Mouse (Mus musculus): ENCODE measurements around the gene Micu1. TPM values are rescaled to one million over a fixed set of nuclear protein-coding genes. Genes with fewer than 3 reads are reported as not detected.
A peak's percentile ranks its signal among the peaks of the same experiment; 100 is the strongest.

Micu1 gene
- total RNA-seq, 2 experiments from 2014 or later: 121 to 128 TPM

DNA sequence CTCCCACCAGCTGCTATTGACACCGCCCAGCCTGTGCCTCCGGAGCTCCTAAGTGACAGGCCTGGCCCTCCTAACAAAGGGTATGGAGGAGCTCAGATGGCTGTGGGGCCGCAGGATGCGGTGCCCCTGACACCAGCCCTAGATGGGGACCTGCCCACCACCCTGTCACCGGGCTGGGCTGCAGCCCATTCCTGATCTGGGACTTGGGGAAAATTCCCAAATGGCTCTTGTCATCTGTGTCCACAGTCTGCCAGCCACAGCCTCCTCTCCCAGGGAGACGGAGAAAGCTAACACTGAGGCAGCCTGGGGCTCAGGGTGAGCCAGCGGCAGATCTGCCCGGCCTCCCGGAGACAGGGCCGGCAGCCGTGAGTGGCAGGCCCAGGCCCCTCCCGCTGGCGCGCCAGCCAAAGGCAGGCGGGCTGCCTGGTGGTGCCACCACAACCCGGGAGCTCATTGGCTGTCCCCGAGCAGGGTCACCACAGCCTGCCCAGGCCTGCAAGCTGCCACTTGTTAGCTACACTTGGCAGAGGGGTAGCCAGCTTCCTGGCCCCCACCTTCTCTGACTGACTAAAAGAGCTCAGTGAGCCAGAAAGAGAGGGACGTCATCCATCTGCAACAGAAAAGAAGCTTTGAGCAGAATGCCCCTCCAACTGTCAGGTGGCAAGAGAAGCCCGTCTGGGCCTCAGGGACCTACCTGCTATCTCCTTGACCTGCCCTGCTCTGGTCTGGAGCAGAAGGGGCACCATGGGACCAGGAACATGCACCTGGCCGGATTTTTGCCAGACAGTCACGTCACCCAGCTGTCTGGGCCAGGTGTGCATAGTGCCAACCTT, 197.3 kb downstream of the Micu1 start:
- peak; percentile 67 to 82 for DNase-seq (ENCODE audit: low spot score in 2 of 2)

DNA sequence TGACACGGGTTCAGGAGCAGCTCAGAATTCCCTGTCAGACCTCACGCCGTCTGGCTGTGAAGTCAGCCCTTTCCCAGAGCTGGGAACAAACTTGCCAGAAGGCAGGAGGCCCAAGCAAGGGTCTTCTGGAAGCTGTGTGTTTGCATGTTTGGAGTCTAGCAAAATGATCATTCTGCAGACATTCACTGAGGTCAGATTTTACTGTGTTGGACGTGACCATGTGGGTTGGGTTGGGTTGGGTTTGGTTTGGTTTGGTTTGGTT, 197.8 kb downstream of the Micu1 start:
- no peak for DNase-seq (ENCODE audit: low spot score in 2 of 2)

DNA sequence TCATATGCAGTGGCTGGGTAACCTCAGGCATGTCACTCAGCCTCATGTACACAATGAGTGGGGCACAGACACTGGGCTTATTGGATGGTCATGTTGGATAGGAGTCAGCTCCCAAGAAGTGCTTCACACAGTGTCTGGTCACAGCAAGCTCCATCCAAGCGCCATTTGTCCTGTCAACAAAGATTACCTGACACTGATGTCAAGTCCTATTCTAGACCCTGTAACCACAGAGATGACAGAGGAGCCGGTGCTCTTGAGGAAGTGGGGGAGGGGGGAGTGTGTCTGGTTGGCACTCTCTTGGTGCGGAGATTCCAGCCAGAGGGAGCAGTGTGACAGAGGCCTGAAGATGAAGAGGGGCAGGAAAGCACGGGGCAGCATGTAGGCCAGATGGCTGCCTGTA, 198.7 kb downstream of the Micu1 start:
- DNase-seq (ENCODE audit: low spot score in 2 of 2): no peak

DNA sequence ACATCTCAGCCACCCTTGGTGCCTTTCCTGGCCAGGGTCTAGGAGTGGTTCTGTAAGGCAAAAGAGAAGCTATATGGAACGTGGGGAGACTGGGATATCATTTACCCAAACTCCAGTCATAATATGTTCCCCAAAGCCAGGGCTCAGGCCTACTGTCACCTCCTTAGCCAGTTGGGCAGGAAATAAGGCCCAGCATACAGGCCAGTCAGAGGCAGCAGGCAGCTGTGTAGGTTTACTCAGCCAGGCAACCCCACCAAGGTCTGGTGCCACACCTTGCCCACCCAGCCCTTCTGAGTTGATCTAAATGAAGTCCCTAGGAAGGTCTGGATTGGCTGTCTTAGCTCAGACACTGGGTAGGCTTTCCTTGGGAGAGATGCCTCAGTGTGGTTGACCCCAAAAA, 199.2 kb downstream of the Micu1 start:
- DNase-seq (ENCODE audit: low spot score in 2 of 2): no peak

DNA sequence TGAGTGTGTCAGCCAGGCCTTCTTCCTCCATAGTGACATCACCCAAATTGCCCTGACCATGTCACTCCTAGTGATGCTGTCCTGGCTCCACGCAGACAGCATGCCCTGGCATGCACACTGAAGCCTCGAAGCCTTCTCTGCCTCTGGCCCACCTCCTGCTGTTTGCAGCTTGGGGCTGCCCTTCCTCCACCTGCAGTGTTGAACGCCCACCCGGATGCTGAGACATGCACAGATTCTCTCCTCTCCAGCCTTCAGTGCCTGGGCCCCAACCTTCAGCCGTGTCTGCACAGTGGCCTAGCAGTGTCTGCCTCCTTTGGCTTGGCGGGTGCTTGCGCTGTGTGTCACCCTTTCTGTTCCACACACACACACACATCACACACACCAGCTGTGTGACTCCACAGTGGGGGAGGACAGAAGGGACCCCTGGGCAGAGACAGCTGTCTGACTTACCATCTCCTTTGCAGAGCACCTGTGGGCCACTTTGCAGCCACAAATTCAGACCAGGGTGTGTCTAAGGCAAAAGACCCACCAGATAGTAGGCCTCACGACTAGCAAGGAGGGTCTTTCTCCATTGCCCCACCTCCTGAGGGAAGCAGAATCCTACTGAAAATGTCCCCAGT, 199.8 kb downstream of the Micu1 start:
- no peak for DNase-seq (ENCODE audit: low spot score in 2 of 2)

DNA sequence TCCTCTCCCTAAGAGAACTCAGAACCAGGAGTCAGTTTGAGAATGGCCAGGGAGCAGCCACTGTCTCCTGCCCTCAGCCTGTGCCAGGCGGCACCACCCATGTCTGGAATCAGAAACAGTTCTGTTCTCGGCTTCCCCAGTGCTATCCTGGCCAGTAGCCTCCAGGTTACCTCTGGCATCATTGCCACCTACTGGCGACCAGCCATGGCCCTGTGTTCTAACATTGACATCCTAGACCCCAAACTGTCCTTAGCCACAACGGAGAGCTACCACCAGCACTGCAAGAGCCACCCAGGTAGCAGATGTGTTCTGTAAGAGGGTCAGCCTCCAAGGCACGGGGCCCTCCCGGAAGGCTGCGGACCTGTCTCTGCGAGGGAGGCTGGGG, 200.3 kb downstream of the Micu1 start:
- DNase-seq (ENCODE audit: low spot score in 2 of 2): no peak

DNA sequence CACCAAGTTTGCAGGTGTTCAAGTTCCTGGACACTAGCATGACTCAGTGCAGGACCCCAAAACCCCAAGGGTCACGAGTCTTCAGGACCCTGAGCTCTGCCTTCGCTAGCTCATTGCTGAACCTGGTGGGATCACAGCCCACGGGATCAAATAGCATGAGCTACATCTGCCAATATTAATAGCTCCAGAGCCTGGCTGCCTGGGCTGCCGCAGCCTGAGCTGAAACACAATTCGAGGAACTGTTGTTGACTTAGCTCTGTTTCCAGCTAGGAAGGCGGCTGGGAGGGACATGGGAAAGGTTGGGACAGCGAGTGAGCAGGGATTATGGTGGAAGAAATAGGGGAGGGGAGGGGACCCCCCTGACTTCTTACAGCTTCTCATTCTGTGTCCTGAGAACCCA, 200.9 kb downstream of the Micu1 start:
- DNase-seq (ENCODE audit: low spot score in 2 of 2): no peak

DNA sequence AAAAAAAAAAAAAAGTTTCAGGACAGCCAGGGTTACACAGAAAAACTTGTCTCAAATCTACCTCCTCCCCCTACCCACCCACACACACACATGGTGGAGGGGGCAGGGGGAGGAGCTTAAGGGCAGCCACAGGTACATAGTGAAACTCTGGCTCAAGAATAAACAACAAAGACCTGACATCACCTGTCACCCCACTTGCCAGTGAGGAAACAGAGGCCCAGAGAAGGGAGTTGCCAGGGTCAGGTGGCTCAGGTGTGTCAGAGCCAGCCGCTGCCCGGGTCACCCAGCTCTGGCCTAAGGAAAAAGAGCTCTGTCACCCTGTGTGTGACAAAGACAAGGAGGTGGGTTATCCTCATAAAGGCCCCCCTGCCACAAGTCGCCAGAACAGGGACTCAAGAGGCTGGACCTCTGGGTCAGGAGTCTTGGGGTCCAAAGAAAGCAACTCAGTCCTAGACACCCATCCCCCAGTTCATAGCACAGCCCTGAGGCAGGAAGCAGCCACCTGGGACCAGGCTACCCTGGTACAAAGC, 204.9 kb downstream of the Micu1 start:
- DNase-seq (ENCODE audit: low spot score in 2 of 2): no peak

DNA sequence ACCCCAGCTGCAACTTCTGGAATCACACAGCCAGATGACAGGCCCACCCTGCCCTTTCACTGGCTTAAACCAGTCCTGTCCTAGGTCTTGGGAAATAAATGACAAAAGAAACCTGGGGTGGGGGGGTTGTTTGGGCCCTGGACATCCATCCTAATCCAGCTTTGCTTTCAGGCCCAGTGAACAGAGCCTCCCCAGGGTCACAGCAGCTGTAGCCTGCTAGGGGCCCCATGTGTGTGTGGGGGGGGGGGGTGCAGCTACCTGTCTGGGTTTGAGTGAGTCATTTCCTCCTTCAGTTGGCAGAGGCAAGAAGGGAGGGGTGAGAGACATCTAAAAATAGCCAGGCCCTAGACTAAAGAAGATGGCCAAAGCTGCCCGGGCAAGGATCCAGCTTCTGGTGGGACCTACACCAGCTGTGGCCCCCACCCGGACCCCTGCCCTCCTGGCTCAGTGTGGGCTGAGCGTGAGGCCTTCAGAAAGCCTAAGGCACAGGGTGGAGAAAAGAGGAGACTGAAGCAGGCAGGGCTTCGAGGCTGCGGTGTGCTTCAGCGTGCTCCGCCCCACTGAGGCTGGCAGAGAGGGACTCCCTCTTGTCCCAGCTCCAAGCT, 205.5 kb downstream of the Micu1 start:
- no peak for DNase-seq (ENCODE audit: low spot score in 2 of 2)

DNA sequence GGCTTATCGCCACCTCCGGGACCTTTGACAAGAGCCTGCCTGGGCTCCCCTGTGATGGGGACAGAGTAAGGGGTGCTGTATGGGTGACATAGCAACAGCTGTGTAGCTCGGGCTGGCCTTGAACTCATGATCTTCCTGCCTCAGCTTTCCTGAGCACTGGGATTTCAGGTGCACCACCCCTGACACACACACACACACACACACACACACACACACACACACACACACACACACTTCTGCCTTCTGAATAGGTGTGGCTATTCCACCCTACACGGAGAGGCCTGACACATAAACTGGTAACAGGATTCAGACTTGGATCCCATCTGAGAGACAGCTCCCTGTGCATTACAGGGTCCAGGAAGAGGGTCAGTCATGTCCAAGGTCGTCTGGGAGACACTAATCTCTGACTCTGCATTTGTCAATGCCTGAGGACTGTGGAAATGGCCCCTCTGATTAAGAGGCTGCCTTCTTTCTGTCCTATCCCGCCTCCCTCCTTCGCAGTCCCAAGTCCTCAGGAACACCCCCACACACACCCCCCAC, 206.6 kb downstream of the Micu1 start:
- no peak for DNase-seq (ENCODE audit: low spot score in 2 of 2)

DNA sequence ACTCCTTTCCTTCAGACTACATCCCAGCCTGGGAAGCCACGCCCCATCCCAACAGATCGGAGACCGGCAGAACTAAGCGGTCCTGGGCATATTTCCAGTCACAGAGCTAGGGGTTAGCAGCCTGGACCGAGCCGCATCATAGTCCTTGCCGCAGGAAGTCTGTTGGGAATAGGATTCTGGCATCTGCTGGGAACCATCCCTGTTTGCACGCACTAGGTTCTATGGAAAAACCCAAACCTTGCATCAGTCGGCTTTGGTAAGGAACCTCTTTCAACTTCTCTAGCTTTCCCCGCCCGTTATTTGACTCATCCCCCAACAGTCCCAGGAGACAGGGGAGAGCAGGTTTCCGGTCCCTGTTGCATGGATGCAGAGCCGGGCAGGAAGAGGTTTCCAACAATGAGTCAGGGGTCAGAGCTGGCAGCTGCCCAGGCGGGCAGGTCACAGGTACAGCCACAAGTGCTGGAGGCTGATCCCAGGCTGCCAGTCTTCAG, 207.1 kb downstream of the Micu1 start:
- DNase-seq (ENCODE audit: low spot score in 2 of 2): peak in 1 of 2 experiments; percentile 66

DNA sequence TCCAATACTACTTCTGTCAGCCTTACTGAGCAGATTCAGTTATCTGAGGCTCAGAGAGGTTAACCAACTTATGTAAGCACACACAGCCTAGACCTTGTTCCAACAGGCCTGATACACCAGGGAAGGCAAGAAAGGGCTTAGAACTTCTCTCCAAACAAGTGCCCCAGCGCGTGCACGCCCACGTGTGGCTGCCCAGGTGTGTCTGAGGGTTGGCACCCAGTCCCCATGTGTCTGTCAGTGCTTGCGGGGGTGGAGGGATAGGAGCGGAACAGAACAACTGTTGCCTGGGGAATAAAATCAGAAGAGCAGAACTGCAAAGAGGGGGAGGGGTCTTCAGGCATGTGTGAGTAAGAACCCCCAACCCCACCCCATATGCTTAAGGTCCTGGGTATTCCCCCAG, 208.8 kb downstream of the Micu1 start:
- DNase-seq (ENCODE audit: low spot score in 2 of 2): no peak

DNA sequence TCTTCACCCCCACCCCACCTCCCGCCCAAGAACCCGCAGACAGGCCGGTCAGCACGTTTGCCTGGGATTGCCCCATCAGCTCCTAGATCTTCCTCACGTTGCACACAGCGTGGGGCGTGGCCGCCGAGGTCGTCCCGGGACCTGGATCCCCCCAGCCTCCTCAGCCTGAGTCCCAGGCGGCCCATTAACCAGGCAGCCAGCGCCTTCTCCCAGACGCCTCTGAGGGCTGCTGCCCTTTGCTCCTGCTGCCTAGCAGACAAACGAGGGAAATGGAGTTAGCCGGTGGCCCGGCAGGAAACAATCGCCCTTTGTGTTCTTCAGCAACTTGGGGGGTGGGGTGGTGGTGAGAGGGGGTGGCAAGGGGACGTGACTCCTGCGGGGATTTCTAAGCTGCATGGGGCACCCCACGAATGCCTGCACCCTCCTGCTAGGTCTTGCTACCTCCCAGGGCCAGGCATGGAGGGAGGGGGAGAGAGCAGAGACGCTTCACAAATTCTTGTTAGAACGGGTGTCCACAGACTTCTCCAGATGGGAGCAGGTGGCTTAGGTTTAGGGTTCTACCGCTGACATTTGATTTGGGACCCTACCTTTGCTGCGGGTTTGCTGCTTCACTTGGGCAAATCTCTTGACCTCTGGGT, 209.4 kb downstream of the Micu1 start:
- no peak for DNase-seq (ENCODE audit: low spot score in 2 of 2)

Other genes with a start within 250 kb of the Micu1 start
- gene Gm10322, start 86.4 kb upstream of the Micu1 start, total RNA-seq (2021): not detected
- 10 to 100 TPM; 81.5 to 87.4 TPM for gene Mcu, start 85.8 kb upstream of the Micu1 start, total RNA-seq (2021)
- 10 to 100 TPM; 45.0 to 51.3 TPM for gene Dnajb12, start 177.1 kb downstream of the Micu1 start, total RNA-seq (2021)
- gene Ddit4, start 249.4 kb downstream of the Micu1 start, total RNA-seq (2021): 10 to 100 TPM; 18.6 to 18.7 TPM

All from gastrocnemius, postnatal 4 days (tissue).